Mouse (Mus musculus): ENCODE data around the gene Lgi4.

Lgi4 gene

DNA sequence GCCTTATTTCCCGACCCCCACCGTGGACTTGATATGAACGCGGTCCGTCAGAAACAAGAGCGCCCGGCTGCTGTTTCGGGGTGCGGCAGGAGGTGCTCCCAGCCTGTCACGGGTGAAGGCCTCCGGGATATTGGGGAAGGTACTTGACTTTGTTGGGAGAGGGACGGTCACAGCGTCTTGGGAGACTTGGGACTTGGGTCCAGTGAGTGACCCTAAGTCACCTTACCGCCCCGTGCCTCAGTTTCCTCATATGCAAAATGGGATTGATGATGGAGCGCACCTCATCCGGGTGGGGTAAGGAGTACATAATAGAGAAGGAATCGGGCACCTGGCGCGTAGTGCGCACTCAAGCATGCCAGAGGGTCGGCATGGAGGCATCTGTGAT lies 6.9 kb upstream of the Lgi4 start:
- DNase-seq, result peak in 1 of 2 experiments; percentile 4

DNA sequence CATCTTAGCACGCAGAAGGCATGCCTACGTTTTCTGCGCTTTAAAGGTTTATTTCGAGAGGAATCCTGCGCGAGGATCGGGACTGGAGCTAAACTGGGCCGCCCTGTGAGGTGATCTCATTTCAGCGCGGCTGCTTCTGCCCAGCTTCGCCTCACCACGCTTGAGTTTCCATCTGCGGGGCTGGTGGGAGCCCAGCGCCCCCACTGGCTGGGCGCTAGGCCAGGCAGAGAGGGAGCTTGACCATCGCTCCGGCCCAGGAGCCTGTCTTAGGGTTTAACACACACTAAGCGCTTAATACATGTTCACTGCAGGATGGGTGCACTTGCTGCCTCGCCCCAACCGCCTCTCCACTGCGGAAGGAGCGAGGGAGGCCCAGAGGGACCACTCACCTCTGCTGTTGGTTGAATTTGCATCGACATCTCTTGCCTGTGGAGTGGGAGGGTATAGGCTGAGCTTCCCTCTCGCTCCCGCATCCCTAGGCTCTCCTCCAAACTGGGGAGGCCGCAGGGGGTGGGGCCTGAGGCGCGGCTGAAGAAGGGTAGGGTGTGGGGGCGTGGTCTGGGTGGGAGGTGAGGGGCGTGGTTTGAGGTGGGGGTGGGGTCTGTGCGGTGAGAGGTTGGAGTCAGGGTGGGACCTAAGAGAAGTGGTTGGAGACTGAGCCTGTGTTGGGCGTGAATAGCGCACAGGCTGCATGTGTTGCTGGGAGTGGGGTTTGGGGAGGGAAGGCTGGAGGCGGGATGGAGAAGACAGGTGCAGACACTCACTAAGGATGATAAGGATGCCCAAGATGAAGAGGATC lies 6.3 kb upstream of the Lgi4 start:
- DNase-seq, result peak; percentile 67 to 70

- peak; percentile 27 to 34 for DNase-seq
These were observed 5.2 kb upstream of the Lgi4 start for GRCm38 (mm10) chr7:31053882-31054447.

DNA sequence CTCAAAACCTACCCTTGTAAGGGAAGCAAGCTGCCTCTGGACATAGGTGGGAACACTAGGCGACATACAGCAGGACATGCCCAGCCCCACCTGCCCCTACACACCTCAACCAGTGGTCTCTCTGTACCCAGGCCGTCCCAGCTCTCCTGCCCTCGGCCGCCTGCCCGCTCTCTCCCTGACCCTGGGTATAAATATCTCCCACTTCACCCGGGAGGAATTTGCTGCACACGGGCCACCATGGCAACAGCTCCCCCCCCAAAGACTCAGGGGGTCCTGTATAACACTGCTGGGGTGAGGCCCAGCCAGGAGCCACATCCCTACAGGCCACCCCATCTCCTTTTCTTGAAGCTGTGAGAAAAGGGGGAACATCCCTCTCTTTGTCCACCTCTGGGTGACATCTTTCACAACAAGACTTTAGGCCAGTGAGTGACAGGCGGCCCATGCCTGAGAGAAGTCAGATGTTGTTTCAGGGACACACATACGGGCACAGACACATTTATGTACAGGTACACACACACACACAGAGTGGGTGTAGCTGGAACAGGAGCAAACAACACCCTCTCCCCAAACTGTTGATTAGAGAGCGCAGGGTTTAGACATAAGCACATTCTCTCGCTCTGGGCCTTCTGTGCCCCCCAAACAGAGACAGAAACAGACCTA lies 4.4 kb upstream of the Lgi4 start:
- peak; percentile 12 to 31 for DNase-seq

GRCm38 (mm10) chr7:31055354-31055824 lies 3.8 kb upstream of the Lgi4 start:
- peak; percentile 84 to 90 for DNase-seq

- peak in 1 of 2 experiments; percentile 48 for DNase-seq
These were observed 3.3 kb upstream of the Lgi4 start for GRCm38 (mm10) chr7:31055883-31056282.

- DNase-seq, result no peak
These were observed 2.7 kb upstream of the Lgi4 start for GRCm38 (mm10) chr7:31056448-31056847.

DNA sequence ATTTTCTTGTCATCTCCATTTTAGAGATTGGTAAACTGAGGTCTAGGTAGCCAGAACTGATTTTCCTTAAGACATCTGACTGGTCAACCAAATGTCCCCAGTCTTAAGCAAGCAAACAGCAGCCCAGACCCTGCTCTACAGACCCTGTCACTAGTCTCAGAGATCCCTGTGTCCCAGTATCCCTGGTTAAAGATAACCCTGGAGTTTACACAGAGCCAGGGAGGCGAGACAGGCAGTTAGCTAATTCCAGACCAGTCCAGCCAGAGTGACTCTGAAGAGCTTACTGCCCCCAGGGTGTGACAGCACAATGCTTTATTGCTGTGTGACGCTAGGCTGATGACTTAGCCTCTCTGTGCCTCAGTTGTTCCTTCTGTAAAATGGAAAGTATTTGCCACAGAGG lies 2.1 kb upstream of the Lgi4 start, which contains the start of gene Fxyd1:
Gene Fxyd1, minus strand, starts transcription at position 129 of the 400 bp plus-strand sequence.
- no peak for DNase-seq

- DNase-seq, result no peak
These were observed 1.4 kb upstream of the Lgi4 start for GRCm38 (mm10) chr7:31057730-31058129.

DNA sequence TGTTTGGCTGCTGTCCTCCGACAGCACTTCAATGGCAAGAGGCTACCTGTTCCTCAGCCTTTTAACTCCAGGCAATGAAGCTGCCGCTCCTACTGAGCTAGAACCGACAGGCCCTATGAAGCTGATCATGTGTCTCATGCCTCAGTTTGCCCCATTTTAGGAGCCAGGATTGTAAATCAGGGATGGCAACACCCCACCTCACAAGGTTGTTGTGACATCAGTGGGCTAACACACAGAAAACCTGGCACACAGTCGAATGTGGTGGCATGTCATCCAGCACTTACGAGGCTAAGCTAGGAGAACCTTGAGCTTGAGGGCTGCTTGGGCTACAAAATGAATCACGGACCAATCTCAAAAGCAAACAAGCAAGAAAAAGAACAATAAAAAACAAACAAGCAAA lies 931 bp upstream of the Lgi4 start:
- DNase-seq, result no peak

- no peak for DNase-seq
These were observed 928 bp downstream of the Lgi4 start for GRCm38 (mm10) chr7:31059919-31060620.

DNA sequence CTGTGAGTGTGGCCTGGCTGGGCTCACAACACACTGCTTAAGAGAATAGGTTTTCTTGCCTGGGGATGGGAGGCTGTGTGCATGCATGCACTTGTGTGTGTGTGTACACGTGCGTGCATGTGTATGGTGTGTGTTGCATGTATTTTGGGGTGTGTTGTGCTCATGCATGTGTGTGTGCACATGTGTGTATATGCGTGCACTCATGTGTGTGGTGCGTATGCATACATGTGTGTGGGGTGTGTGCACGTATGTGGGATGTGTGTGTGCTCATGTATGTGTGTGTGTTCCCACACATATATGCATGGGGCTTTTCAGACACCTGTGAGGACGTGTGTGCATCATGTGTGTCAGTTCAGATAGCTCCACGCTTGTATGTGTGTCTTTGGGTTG lies 1.5 kb downstream of the Lgi4 start:
- no peak for DNase-seq

DNA sequence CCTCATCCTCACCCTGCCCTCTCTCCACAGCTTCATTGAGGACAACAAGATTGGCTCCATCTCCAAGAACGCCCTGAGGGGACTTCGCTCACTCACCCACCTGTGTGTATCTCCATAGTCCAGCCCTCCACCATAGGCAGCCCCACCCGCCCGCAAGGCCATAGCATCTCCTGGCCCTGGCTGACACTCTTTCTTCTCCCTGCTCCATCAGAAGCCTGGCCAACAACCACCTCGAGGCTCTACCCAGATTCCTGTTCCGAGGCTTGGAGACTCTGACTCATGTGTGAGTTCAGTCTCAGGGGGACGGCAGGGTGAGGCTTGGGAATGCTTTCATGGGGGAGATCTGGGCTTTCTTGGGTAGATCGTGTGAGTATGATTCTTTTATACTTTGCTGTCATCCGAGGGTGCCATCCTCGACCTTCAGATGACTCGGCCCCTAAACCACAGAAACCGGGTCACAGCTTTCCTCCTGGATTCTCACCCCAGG lies 4.0 kb downstream of the Lgi4 start:
- no peak for DNase-seq

DNA sequence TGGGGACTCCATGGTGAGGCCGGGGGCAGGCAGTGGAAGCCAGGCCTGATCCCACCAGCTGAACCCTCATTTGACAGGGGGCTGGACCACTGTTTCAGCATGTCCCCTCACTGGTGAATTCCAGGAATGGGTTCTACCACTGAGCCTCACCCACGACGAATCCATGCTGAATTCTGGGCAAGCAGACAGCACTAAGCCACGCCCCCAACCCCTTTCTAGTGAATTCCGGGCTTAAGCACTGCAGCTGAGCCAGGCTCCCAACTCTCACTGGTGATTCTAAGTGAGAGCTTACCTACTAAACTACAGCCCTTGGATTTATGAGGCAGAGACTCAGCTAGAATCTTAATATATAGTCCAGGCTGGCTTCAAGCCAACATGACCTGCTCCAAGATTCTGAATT lies 8.7 kb downstream of the Lgi4 start:
- peak; percentile 73 to 77 for DNase-seq

GRCm38 (mm10) chr7:31069491-31069890 lies 10.3 kb downstream of the Lgi4 start:
- peak in 1 of 2 experiments; percentile 53 for DNase-seq

- no peak for DNase-seq
These were observed 11.2 kb downstream of the Lgi4 start for GRCm38 (mm10) chr7:31070324-31070723.

- DNase-seq, result peak in 1 of 2 experiments; percentile 27
These were observed 13.2 kb downstream of the Lgi4 start for GRCm38 (mm10) chr7:31072326-31072725.

DNA sequence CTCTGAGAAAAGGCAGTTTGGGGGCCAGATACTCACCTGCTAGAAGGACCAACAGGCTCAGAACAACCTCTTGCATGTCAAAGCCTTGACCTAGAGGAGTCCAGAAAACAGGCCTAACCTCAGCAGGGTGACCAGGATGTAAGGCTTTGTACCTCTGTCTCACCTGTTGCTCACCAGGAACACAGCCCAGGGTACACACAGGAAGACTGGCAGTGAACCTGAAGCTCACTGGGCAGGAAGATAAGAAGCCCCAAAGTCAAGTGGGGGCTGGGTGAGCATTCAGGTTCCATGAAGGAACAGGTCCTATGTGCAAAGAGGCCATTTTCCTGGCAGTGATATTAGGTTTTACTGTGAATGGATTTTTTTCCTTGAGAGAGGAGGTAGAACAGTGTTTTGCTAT lies 14.4 kb downstream of the Lgi4 start:
- no peak for DNase-seq

DNA sequence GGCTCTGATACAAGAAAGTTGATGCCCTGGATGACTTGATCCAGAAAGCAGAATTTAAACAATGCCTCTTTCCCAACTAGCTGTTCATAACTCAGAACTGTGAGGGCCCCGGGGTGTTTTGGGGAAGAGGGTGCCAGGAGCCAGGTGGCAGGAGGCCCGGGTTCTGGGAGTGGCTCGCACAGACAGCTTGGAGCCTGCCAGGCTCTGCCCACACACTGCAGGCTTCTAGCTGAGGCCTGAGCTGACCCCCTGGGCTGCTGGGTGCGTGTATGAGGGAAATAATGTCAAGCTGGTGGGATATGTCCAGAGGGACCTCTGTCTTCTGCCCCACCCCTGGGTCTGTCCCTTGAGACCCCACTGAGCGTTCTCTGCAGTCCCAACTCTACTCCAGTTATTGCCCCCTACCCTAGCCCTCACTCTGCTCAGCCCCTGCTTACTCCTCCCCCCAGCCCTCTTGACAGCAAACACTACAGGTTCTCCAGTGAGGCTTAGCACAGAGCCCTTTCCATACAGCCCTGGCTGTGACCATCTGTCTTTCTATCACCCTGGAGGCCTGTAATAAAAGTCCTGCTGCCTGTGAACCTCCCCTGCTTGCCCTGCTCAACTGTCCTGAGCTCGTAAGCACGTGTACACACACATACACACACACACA lies 15.0 kb downstream of the Lgi4 start:
- no peak for DNase-seq

- no peak for DNase-seq
These were observed 15.5 kb downstream of the Lgi4 start for GRCm38 (mm10) chr7:31074713-31075069.

- DNase-seq, result no peak
These were observed 17.4 kb downstream of the Lgi4 start, which contains the start of gene Fxyd3 for GRCm38 (mm10) chr7:31076492-31076891. Gene Fxyd3 (minus strand): TSS chr7:31076704.

GRCm38 (mm10) chr7:31077470-31077869 lies 18.3 kb downstream of the Lgi4 start:
- no peak for DNase-seq

Measured in kidney, postnatal 4 days (tissue).